ENCODE assay signal across 17 mouse cellular contexts in the genomic region with DNA sequence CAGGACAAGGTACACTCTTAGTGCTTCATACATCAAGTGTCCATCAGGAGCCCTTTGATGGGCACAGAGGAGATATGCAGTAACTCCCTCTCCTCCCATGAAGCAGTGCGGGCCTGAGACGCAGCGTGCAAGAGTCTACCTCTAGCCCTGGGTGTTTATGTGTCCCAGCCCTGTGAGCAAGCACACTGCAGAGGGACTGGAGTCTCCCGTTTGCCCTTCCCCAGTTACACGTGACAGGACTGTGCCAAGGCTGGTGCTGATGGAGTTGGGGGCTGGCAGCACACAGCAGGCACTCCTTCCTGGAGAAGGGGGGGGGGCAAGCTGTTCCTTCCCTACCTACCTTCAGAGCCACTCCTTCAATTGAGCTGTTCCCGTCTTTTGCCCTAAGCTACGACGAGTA.
"Had no signal": no experiment of that assay in that cellular context is flagged by ENCODE, and none has a peak within 500 bp of the region (broad histone marks: within the 10 kb centered on the region; RNA-seq: fewer than 3 reads in every experiment).

No protein-coding gene starts in this region.

- H3K36me3 ChIP-seq: liver, embryonic 13.5 days; neural tube, embryonic 12.5 days; neural tube, embryonic 15.5 days; stomach, embryonic 15.5 days had no signal

- H3K9ac ChIP-seq: liver, embryonic 13.5 days; neural tube, embryonic 12.5 days; neural tube, embryonic 15.5 days; stomach, embryonic 15.5 days had no signal

- H3K27ac ChIP-seq: kidney, postnatal 0 days; layer of hippocampus, adult 2 months; left cerebral cortex, adult 2 months; liver, embryonic 13.5 days; neural tube, embryonic 12.5 days; neural tube, embryonic 15.5 days; stomach, embryonic 15.5 days had no signal

- H3K4me1 ChIP-seq: liver, embryonic 13.5 days had no signal

- DNase-seq: kidney, adult 2 months; kidney, postnatal 25 days; layer of hippocampus, adult 9-11 months; liver, embryonic 13.5 days; lung, adult 2 months; lung, postnatal 14 days; lung, postnatal 4 days; right cerebral cortex, postnatal 25 days; spleen, adult 18-20 months; thymus, postnatal 25 days had no signal

- ATAC-seq: intestine, embryonic 16.5 days had no signal

- H3K4me3 ChIP-seq: layer of hippocampus, adult 2 months; left cerebral cortex, adult 2 months; liver, embryonic 13.5 days; neural tube, embryonic 12.5 days; neural tube, embryonic 15.5 days; stomach, embryonic 15.5 days had no signal

- H3K4me2 ChIP-seq: liver, embryonic 13.5 days; neural tube, embryonic 12.5 days; neural tube, embryonic 15.5 days; stomach, embryonic 15.5 days had no signal

- H3K27me3 ChIP-seq: neural tube, embryonic 12.5 days; stomach, embryonic 15.5 days had no signal

- H3K9me3 ChIP-seq: liver, embryonic 13.5 days; neural tube, embryonic 12.5 days; neural tube, embryonic 15.5 days; stomach, embryonic 15.5 days had no signal
